Mouse (Mus musculus): ENCODE measurements at regions not wholly inside any gene's neighbourhood (a gene's known extent, or its start where the extent isn't known, plus 50 kb on each side); places are given as distances from the start of the nearest gene placed in this dataset.

- no peak for TF ChIP-seq ZNF384 (IDR thresholded peaks at IDR 0.05; ENCODE audit: low read depth, low read length)
- TF ChIP-seq CHD2 (IDR thresholded peaks at IDR 0.05; ENCODE audit: low read depth, low read length): no peak
- TF ChIP-seq HCFC1 (IDR thresholded peaks at IDR 0.05; ENCODE audit: borderline replicate concordance, insufficient read depth, low read length): no peak
- TF ChIP-seq MAFK (IDR thresholded peaks at IDR 0.05; ENCODE audit: insufficient read depth, low read depth, low read length): no peak
Observed at GRCm38 (mm10) chr15:7708836-7709235, 101.8 kb upstream of the Gdnf start.

Measured in ES-E14 (cell line).